Mouse (Mus musculus) Patski (cell line): ENCODE data around the gene Hck. TPM values are rescaled to one million over a fixed set of nuclear protein-coding genes. Genes with fewer than 3 reads are reported as not detected.

Source experiments
- ATAC-seq: fragments of 100-300 bp; one replicate; pipeline ENCODE4 v1.8.0; 2021
- CTCF ChIA-PET: fragments of 350-600 bp; sonication (Branson Sonifier 250); formaldehyde crosslinking; loops from one replicate; lab custom pipeline; 2022; ENCODE audit warnings: inconsistent platforms; lab: Charles Lee
- POLR2A ChIA-PET: fragments of 350-600 bp; sonication (Branson Sonifier 250); formaldehyde crosslinking; loops from one replicate; lab custom pipeline; 2022; ENCODE audit warnings: antibody characterized with exemption, inconsistent platforms; lab: Charles Lee
- DNase-seq: peaks from one replicate; pipeline ENCODE4 v3.0.0-alpha.2; 2011; ENCODE audit warnings: low read depth, low spot score
- H3K27me3 ChIP-seq: fragments of 371-371 bp; one replicate; pipeline ENCODE4 v1.5.1; 2021
- CTCF ChIP-seq: fragments of 100-300 bp; IDR thresholded peaks from one replicate; pipeline ENCODE4 v1.5.1; 2021
- in situ Hi-C: fragments of 300-500 bp; cut with MboI; formaldehyde crosslinking; loops from 3 replicates; pipeline ENCODE4 v1.11.1; 2018; ENCODE audit warnings: low pct_unique_long_range_greater_than_20kb, mixed read lengths
- polyA plus RNA-seq: library from polyadenylated mRNA; unstranded; gene quantifications from one replicate; pipeline ENCODE4 v1.2.3, GENCODE M21; 2021

Hck gene
- polyA plus RNA-seq, 1 experiment from 2014 or later: 1.3 TPM

- ATAC-seq (peak; percentile 79), DNase-seq (no peak)
- ChIA-PET CTCF (interaction anchor here (0.6 to 1.9 kb wide), 15 partner anchors 9 to 392 kb away, joined by 3 to 10 read pairs (median 4); no protein-coding TSS in a partner anchor), POLR2A (no interaction called here)
- no peaks in the 10 kb centered on the region for H3K27me3 ChIP-seq
- in situ Hi-C loops: loop anchor here (5.0 to 10.0 kb wide), 4 partner anchors 63 to 437 kb away; no protein-coding TSS in a partner anchor
- TF ChIP-seq CTCF: peak; percentile 92
Measured at GRCm38 (mm10) chr2:153147715-153148114, 39.4 kb downstream of the Hck start.

GRCm38 (mm10) chr2:153149742-153150141, 41.5 kb downstream of the Hck start:
- H3K27me3 ChIP-seq: no peaks in the 10 kb centered on the region
- no peak for DNase-seq
- in situ Hi-C loops: loop anchor here (5.0 to 10.0 kb wide), 4 partner anchors 65 to 435 kb away; no protein-coding TSS in a partner anchor
- no peak for ATAC-seq
- ChIA-PET POLR2A (interaction anchor here (0.6 kb wide), 2 partner anchors 10 to 383 kb away, joined by 3 read pairs; no protein-coding TSS in a partner anchor), CTCF (interaction anchor here (0.9 to 1.5 kb wide), 2 partner anchors 10 to 79 kb away, joined by 3 to 4 read pairs; no protein-coding TSS in a partner anchor)
- no peak for TF ChIP-seq CTCF

DNA sequence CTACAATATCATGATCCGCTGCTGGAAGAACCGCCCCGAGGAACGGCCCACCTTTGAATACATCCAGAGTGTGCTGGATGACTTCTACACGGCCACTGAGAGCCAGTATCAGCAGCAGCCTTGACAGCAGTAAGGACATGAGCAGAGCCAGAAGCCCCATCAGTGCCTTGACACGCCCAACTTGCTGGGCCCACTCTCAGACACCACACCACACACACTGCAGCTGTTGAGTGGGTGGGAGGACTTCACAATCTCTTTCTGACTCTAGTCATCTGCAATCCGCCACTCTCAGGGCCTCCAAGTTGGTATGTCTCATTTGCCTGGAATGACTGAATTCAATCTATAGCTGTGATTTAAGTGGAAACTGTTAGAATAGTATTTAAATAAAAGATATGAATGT, 42.8 kb downstream of the Hck start:
- DNase-seq (no peak), ATAC-seq (no peak)
- no peak for TF ChIP-seq CTCF
- in situ Hi-C loops: no loop called here
- CTCF ChIA-PET: interaction anchor here (1.2 to 1.5 kb wide), 2 partner anchors 8 kb away, joined by 4 read pairs; no protein-coding TSS in a partner anchor
- POLR2A ChIA-PET: interaction anchor here (0.6 to 0.7 kb wide), 2 partner anchors 10 to 42 kb away, joined by 3 read pairs; no protein-coding TSS in a partner anchor
- no peaks in the 10 kb centered on the region for H3K27me3 ChIP-seq

DNA sequence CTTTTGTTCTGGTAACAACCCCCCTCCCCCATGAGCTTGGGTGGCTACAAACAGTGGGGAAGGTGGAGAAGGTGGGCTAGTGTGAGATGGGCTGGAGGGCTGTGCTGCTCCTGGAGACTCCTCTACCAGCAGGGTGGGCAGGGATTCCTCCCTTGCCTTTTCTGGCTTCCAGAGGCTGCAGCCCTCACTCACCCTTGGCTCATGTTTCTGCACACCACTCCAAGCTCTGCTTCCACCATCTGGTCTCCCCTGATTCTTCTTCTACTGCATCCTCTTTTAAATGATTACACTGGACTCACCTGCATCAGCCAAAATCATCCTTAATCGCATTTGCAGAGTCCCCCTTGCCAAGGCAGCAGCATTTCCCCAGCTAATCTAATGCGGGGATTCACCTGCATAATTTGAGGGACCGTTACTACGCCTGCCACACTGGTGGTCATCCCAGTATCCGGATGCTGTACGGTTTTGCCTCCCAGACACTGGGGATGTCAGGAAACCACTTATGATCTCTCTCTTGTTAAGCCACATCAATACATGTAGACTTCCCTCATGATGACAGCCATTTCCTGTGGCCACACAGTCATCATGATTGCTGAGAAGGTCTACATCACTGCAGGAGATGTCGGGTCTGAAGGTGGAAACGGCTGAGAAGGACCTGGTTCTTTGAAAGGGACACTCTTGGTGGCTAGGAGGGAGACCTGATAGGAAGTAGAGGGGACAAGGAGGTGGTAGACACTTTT, 43.8 kb downstream of the Hck start:
- TF ChIP-seq CTCF: no peak

DNA sequence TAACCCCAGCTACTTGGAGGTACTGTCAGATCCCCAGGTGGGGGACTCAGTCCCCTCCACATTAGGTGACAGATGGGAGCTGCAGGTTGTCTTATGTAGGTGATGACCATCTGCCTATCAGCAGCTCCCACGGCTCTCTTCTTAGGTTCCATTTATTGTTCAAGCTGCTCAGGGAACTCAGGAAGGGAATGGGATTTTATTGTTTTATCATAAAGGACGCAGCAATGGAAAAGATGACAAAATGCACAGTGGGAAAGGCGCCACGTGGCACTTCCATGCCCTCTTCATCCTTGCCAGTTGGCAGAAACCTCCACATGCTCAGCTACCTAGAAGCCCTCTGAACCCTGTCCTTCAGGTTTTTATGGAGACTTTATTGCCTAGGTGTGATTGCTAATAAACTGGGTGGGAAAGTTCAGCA, 44.8 kb downstream of the Hck start:
- no peaks in the 10 kb centered on the region for H3K27me3 ChIP-seq
- no peak for TF ChIP-seq CTCF
- DNase-seq: no peak
- no peak for ATAC-seq
- ChIA-PET CTCF (interaction anchor here (0.8 to 1.0 kb wide), 2 partner anchors 8 to 10 kb away, joined by 3 to 4 read pairs; no protein-coding TSS in a partner anchor), POLR2A (interaction anchor here (0.6 kb wide), 2 partner anchors 36 to 61 kb away, joined by 3 to 6 read pairs; no protein-coding TSS in a partner anchor)
- in situ Hi-C loops: no loop called here

More for the DNA sequence above, 43.8 kb downstream of the Hck start:
- POLR2A ChIA-PET: interaction anchor here (0.6 kb wide), 1 partner anchor 61 kb away, joined by 6 read pairs; no protein-coding TSS in a partner anchor
- ATAC-seq (no peak), DNase-seq (no peak)
- in situ Hi-C loops: no loop called here
- no peaks in the 10 kb centered on the region for H3K27me3 ChIP-seq
- CTCF ChIA-PET: interaction anchor here (1.2 kb wide), 1 partner anchor 9 kb away, joined by 4 read pairs; no protein-coding TSS in a partner anchor

- in situ Hi-C loops: no loop called here
- no peak for DNase-seq
- TF ChIP-seq CTCF: peak; percentile 56
- POLR2A ChIA-PET: no interaction called here
- no peak for ATAC-seq
- CTCF ChIA-PET: no interaction called here
- H3K27me3 ChIP-seq: no peaks in the 10 kb centered on the region
Measured at GRCm38 (mm10) chr2:153157270-153157669, 49.0 kb downstream of the Hck start.

GRCm38 (mm10) chr2:153160133-153160532, 51.9 kb downstream of the Hck start:
- POLR2A ChIA-PET: interaction anchor here (0.7 kb wide), 1 partner anchor 9 kb away, joined by 3 read pairs; no protein-coding TSS in a partner anchor
- DNase-seq (no peak), ATAC-seq (no peak)
- TF ChIP-seq CTCF: no peak
- in situ Hi-C loops: no loop called here
- CTCF ChIA-PET: interaction anchor here (0.7 to 1.4 kb wide), 3 partner anchors 10 to 310 kb away, joined by 3 to 4 read pairs (median 3); no protein-coding TSS in a partner anchor
- no peaks in the 10 kb centered on the region for H3K27me3 ChIP-seq

DNA sequence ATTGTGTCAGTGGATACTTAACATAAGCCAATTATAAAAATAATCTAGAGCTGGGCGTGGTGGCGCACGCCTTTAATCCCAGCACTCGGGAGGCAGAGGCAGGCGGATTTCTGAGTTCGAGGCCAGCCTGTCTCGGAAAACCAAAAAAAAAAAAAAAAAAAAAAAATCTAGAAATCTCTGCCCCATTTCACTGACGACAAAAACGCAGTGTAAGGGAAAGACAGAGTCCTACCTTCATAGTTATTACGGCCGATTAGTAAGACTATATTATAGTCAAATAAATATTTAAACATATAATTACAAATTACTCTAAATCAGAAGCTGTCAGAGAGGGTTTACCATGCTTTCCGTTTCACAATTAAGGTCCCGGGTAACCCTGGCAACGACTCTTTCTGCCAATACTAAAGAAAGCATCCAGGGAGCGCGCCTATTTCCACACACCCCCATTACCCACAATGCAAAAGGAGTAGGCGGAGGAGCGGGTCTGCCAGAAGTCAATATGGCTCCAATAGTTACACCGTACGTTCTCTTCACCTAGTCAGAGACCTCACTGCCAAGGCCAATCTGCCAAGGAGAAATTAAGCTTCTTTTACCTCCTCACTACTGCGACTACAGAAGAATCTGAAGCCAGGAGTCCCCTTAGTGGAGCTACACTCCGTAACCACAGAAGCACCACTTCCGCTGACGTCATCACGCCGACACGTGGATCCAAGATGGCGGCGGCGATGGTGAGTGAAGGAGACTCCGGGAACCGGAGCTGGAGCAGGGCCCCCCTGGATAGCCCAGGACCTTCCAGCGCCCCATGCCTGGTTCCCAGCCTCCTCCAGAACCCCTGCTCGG, 52.8 kb downstream of the Hck start, which contains the start of gene Tm9sf4:
Gene Tm9sf4, plus strand, starts transcription at position 460 of the 840 bp plus-strand sequence.
- ChIA-PET CTCF (interaction anchor here (0.7 to 1.4 kb wide), 4 partner anchors 9 to 36 kb away, joined by 3 to 7 read pairs (median 3); no protein-coding TSS in a partner anchor), POLR2A (interaction anchor here (0.7 kb wide), 3 partner anchors 10 to 272 kb away, joined by 3 to 4 read pairs (median 3); no protein-coding TSS in a partner anchor)
- no peaks in the 10 kb centered on the region for H3K27me3 ChIP-seq
- DNase-seq (peak; percentile 71), ATAC-seq (peak; percentile 75)
- TF ChIP-seq CTCF: no peak
- in situ Hi-C loops: no loop called here

DNA sequence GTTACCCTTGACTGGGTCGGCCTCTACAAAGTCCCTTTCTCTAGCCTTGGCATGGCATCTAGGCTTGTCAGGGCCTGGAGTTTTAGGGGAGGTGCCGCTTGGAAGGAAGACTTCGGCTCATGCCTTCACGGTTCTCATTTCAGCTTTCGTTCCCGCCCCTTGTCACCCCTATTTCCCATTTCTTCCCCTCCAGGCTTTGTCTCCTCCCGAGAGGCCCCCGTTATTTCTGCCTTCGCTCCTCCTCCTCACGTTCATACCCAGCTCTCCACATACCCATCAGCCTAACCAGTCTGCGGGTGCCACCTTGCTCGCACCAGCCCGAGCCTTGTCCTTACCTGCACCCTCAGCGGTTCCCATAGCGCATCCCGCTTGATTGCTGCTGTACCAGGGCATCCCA, 53.4 kb downstream of the Hck start:
- CTCF ChIA-PET: interaction anchor here (0.8 to 1.4 kb wide), 2 partner anchors 8 to 19 kb away, joined by 3 to 7 read pairs; no protein-coding TSS in a partner anchor
- no peak for DNase-seq
- no peaks in the 10 kb centered on the region for H3K27me3 ChIP-seq
- POLR2A ChIA-PET: interaction anchor here (0.8 kb wide), 1 partner anchor 15 kb away, joined by 3 read pairs; no protein-coding TSS in a partner anchor
- peak; percentile 20 for ATAC-seq
- no peak for TF ChIP-seq CTCF
- in situ Hi-C loops: no loop called here
